Mouse (Mus musculus): Measurements from ENCODE around the gene Ephb1. TPM values are rescaled to one million over a fixed set of nuclear protein-coding genes. Genes with fewer than 3 reads are reported as not detected.

Ephb1 gene
- polyA plus RNA-seq, 1 experiment = 2.5 TPM

- no peak overlapping the region for H3ac ChIP-seq (ENCODE audit: control insufficient read depth, insufficient read length)
- TF ChIP-seq TCF3 (IDR thresholded peaks at IDR 0.05; ENCODE audit: insufficient read length, low read depth) (no peak), MAX (IDR thresholded peaks at IDR 0.05; ENCODE audit: low read depth) (no peak), CEBPB (IDR thresholded peaks at IDR 0.05; ENCODE audit: insufficient read depth, poor library complexity, severe bottlenecking) (no peak), MYOD1 (IDR thresholded peaks at IDR 0.05; ENCODE audit: control insufficient read depth in 1 of 3, insufficient read length in 2 of 3, low read depth in 2 of 3) (no peak), MYOG (IDR thresholded peaks at IDR 0.05; ENCODE audit: control insufficient read depth in 1 of 3, insufficient read depth in 1 of 3, insufficient read length in 2 of 3, low read depth in 2 of 3) (no peak)
- H3K4me2 ChIP-seq (ENCODE audit: low read depth) = no peak overlapping the region
Measured at GRCm38 (mm10) chr9:102371036-102371770, 16.7 kb upstream of the Ephb1 start.

DNA sequence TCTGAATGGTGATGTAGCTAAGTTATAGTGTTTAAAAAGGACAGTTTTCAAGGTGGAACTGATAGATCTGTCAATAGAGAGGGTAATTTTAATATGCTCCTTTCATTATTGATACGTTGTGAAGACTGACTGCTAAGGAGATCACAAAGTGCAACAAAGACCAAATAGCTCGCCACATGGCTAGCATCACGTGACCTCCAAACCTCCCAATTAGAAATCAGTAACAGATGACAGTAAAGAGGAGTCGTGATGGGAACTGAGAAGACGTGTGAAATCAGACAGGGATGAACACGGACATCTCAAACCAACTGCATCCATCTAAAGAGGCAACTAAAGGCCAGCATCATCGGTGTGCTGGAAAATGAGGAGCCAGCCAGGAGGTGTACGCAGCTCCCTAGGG, 15.6 kb upstream of the Ephb1 start:
- H3K36me3 ChIP-seq (ENCODE audit: control insufficient read depth, insufficient read depth) = no peaks in the 10 kb centered on the region
- H3K4me2 ChIP-seq (ENCODE audit: low read depth) = no peak overlapping the region
- TF ChIP-seq USF1 (IDR thresholded peaks at IDR 0.05; ENCODE audit: low read depth) = peak; percentile 31
- no peak for TF ChIP-seq CEBPB (IDR thresholded peaks at IDR 0.05; ENCODE audit: insufficient read depth, poor library complexity, severe bottlenecking)
- no peak for TF ChIP-seq POLR2A (IDR thresholded peaks at IDR 0.05; ENCODE audit: insufficient read length, low read depth)
- TF ChIP-seq TCF3 (IDR thresholded peaks at IDR 0.05; ENCODE audit: insufficient read length, low read depth) = no peak
- no peak overlapping the region for H3K4me3 ChIP-seq
- H3K27me3 ChIP-seq (ENCODE audit: control insufficient read depth, insufficient read depth, insufficient read length) = no peaks in the 10 kb centered on the region
- no peak overlapping the region for H3ac ChIP-seq (ENCODE audit: control insufficient read depth, insufficient read length)
- no peaks in the 10 kb centered on the region for H3K79me2 ChIP-seq (ENCODE audit: control insufficient read depth, insufficient read depth)

More at GRCm38 (mm10) chr9:102371036-102371770, 16.7 kb upstream of the Ephb1 start:
- H3K27me3 ChIP-seq (ENCODE audit: control insufficient read depth, insufficient read depth, insufficient read length) = no peaks in the 10 kb centered on the region
- no peaks in the 10 kb centered on the region for H3K36me3 ChIP-seq (ENCODE audit: control insufficient read depth, insufficient read depth)
- H3K79me2 ChIP-seq (ENCODE audit: control insufficient read depth, insufficient read depth) = no peaks in the 10 kb centered on the region
- H3K4me3 ChIP-seq = no peak overlapping the region

- no peaks in the 10 kb centered on the region for H3K36me3 ChIP-seq (ENCODE audit: control insufficient read depth, insufficient read depth)
- H3ac ChIP-seq (ENCODE audit: control insufficient read depth, insufficient read length) = no peak overlapping the region
- H3K4me2 ChIP-seq (ENCODE audit: low read depth) = no peak overlapping the region
- no peak for TF ChIP-seq TCF12 (IDR thresholded peaks at IDR 0.05; ENCODE audit: insufficient read depth, poor library complexity, severe bottlenecking)
- no peak for TF ChIP-seq POLR2A (IDR thresholded peaks at IDR 0.05; ENCODE audit: insufficient read length, low read depth)
- TF ChIP-seq MYOD1 (IDR thresholded peaks at IDR 0.05; ENCODE audit: control insufficient read depth in 1 of 3, insufficient read length in 2 of 3, low read depth in 2 of 3) = no peak
- no peak for TF ChIP-seq MAX (IDR thresholded peaks at IDR 0.05; ENCODE audit: low read depth)
- no peaks in the 10 kb centered on the region for H3K79me2 ChIP-seq (ENCODE audit: control insufficient read depth, insufficient read depth)
- no peak overlapping the region for H3K4me3 ChIP-seq
- no peaks in the 10 kb centered on the region for H3K27me3 ChIP-seq (ENCODE audit: control insufficient read depth, insufficient read depth, insufficient read length)
Measured at GRCm38 (mm10) chr9:102369141-102369540, 14.6 kb upstream of the Ephb1 start.

GRCm38 (mm10) chr9:102367796-102368195, 13.3 kb upstream of the Ephb1 start:
- H3K27me3 ChIP-seq (ENCODE audit: control insufficient read depth, insufficient read depth, insufficient read length) = no peaks in the 10 kb centered on the region
- TF ChIP-seq POLR2AphosphoS2 (IDR thresholded peaks at IDR 0.05; ENCODE audit: insufficient read length, low read depth) (no peak), MAX (IDR thresholded peaks at IDR 0.05; ENCODE audit: low read depth) (no peak), POLR2A (IDR thresholded peaks at IDR 0.05; ENCODE audit: insufficient read length, low read depth) (no peak), REST (IDR thresholded peaks at IDR 0.05; ENCODE audit: insufficient read depth, insufficient read length) (no peak), USF1 (IDR thresholded peaks at IDR 0.05; ENCODE audit: low read depth) (no peak), MYOG (IDR thresholded peaks at IDR 0.05; ENCODE audit: control insufficient read depth in 1 of 3, insufficient read depth in 1 of 3, insufficient read length in 2 of 3, low read depth in 2 of 3) (no peak), TCF3 (IDR thresholded peaks at IDR 0.05; ENCODE audit: insufficient read length, low read depth) (no peak), MYOD1 (IDR thresholded peaks at IDR 0.05; ENCODE audit: control insufficient read depth in 1 of 3, insufficient read length in 2 of 3, low read depth in 2 of 3) (no peak), CEBPB (IDR thresholded peaks at IDR 0.05; ENCODE audit: insufficient read depth, poor library complexity, severe bottlenecking) (no peak), TCF12 (IDR thresholded peaks at IDR 0.05; ENCODE audit: insufficient read depth, poor library complexity, severe bottlenecking) (no peak), E2F4 (IDR thresholded peaks at IDR 0.05; ENCODE audit: insufficient read depth) (no peak), SRF (IDR thresholded peaks at IDR 0.05; ENCODE audit: control insufficient read depth, insufficient read length, low read depth) (no peak)
- no peak overlapping the region for H3K4me2 ChIP-seq (ENCODE audit: low read depth)
- no peak overlapping the region for H3ac ChIP-seq (ENCODE audit: control insufficient read depth, insufficient read length)
- no peaks in the 10 kb centered on the region for H3K79me2 ChIP-seq (ENCODE audit: control insufficient read depth, insufficient read depth)
- H3K36me3 ChIP-seq (ENCODE audit: control insufficient read depth, insufficient read depth) = no peaks in the 10 kb centered on the region
- H3K4me3 ChIP-seq = no peak overlapping the region

DNA sequence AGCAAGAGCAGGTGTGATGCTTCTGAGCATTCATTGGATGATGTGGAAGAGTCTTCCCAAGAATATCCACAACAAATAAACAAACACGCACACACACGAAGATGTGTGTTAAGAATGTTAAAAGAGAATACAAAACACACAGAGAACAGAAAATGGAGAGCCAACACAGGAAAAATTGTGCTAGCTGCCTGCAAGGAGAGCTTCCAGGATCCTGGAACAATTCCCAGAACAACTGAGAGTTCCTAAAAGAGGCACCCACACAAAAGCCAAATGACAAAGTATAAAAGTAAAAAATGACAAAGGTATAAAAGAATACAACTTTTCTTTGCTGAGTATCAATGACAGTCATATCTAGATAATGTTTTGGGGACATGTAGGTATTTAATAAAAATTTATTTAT, 11.0 kb upstream of the Ephb1 start:
- no peak overlapping the region for H3K4me2 ChIP-seq (ENCODE audit: low read depth)
- H3K4me3 ChIP-seq = no peak overlapping the region
- no peaks in the 10 kb centered on the region for H3K79me2 ChIP-seq (ENCODE audit: control insufficient read depth, insufficient read depth)
- no peaks in the 10 kb centered on the region for H3K36me3 ChIP-seq (ENCODE audit: control insufficient read depth, insufficient read depth)
- H3K27me3 ChIP-seq (ENCODE audit: control insufficient read depth, insufficient read depth, insufficient read length) = no peaks in the 10 kb centered on the region
- no peak for TF ChIP-seq REST (IDR thresholded peaks at IDR 0.05; ENCODE audit: insufficient read depth, insufficient read length)
- no peak for TF ChIP-seq POLR2AphosphoS2 (IDR thresholded peaks at IDR 0.05; ENCODE audit: insufficient read length, low read depth)
- TF ChIP-seq E2F4 (IDR thresholded peaks at IDR 0.05; ENCODE audit: insufficient read depth) = no peak
- TF ChIP-seq MYOG (IDR thresholded peaks at IDR 0.05; ENCODE audit: control insufficient read depth in 1 of 3, insufficient read depth in 1 of 3, insufficient read length in 2 of 3, low read depth in 2 of 3) = no peak
- no peak for TF ChIP-seq POLR2A (IDR thresholded peaks at IDR 0.05; ENCODE audit: insufficient read length, low read depth)
- no peak for TF ChIP-seq TCF3 (IDR thresholded peaks at IDR 0.05; ENCODE audit: insufficient read length, low read depth)
- no peak for TF ChIP-seq MAX (IDR thresholded peaks at IDR 0.05; ENCODE audit: low read depth)
- no peak for TF ChIP-seq MYOD1 (IDR thresholded peaks at IDR 0.05; ENCODE audit: control insufficient read depth in 1 of 3, insufficient read length in 2 of 3, low read depth in 2 of 3)
- no peak for TF ChIP-seq USF1 (IDR thresholded peaks at IDR 0.05; ENCODE audit: low read depth)
- no peak for TF ChIP-seq SRF (IDR thresholded peaks at IDR 0.05; ENCODE audit: control insufficient read depth, insufficient read length, low read depth)
- no peak for TF ChIP-seq CEBPB (IDR thresholded peaks at IDR 0.05; ENCODE audit: insufficient read depth, poor library complexity, severe bottlenecking)
- no peak for TF ChIP-seq TCF12 (IDR thresholded peaks at IDR 0.05; ENCODE audit: insufficient read depth, poor library complexity, severe bottlenecking)
- H3ac ChIP-seq (ENCODE audit: control insufficient read depth, insufficient read length) = no peak overlapping the region

Measured in myocyte (in vitro differentiated cells).